Mouse (Mus musculus) layer of hippocampus, postnatal 14 days (tissue): ENCODE data around the gene Zfp354b. TPM values are rescaled to one million over a fixed set of nuclear protein-coding genes. Genes with fewer than 3 reads are reported as not detected.
A peak's percentile ranks its signal among the peaks of the same experiment; 100 is the strongest.

Source experiments
- DNase-seq, 2 experiments: peaks; one replicate each; pipeline ENCODE4 v3.0.0; 2021 to 2022; ENCODE audit warnings: low spot score in 2 of 2, mixed read lengths in 1 of 2
- long read RNA-seq, 2 experiments: library from polyadenylated mRNA; stranded (forward); transcript quantifications; one replicate each; pipeline ENCODE4 v2.0.0; 2021
- total RNA-seq, 2 experiments: library from RNA; stranded (reverse); gene quantifications; 2 replicates each; pipeline ENCODE4 v1.2.3; 2021

Zfp354b gene
- total RNA-seq: 1 to 10 TPM; 4.8 to 6.6 TPM
- long read RNA-seq, experiment 1, partial matches to known transcripts: 0 of 1 reads
- long read RNA-seq, experiment 1, other reads (novel, unspliced or antisense): 1 of 1 reads
- long read RNA-seq, experiment 2, partial matches to known transcripts: 0 of 6 reads
- long read RNA-seq, experiment 2, other reads (novel, unspliced or antisense): 3 of 6 reads

- DNase-seq: peak; percentile 75 to 93
Measured at GRCm38 (mm10) chr11:50931451-50931866, at the start of gene Zfp354b. Gene Zfp354b, minus strand, starts transcription at chr11:50931633.

GRCm38 (mm10) chr11:50977216-50977615 is 45.8 kb upstream of the Zfp354b start:
- no peak for DNase-seq

GRCm38 (mm10) chr11:50966230-50966629 is 34.8 kb upstream of the Zfp354b start, which contains the start of gene Olfr1378:
Gene Olfr1378, plus strand, starts transcription at chr11:50966530.
- no peak for DNase-seq

- no peak for DNase-seq
Measured at GRCm38 (mm10) chr11:50964886-50965285, 33.5 kb upstream of the Zfp354b start.

GRCm38 (mm10) chr11:50953665-50954064 is 22.2 kb upstream of the Zfp354b start, which contains the start of gene Prop1:
Gene Prop1, minus strand, starts transcription at chr11:50953765.
- DNase-seq: no peak

- DNase-seq: no peak
Measured at GRCm38 (mm10) chr11:50952290-50952689, 20.9 kb upstream of the Zfp354b start.

GRCm38 (mm10) chr11:50943506-50943905 is 12.1 kb upstream of the Zfp354b start, which contains the start of gene 4933414I15Rik:
Gene 4933414I15Rik, minus strand, starts transcription at chr11:50943765.
- DNase-seq: no peak

GRCm38 (mm10) chr11:50942386-50942785 is 11.0 kb upstream of the Zfp354b start:
- DNase-seq: no peak

GRCm38 (mm10) chr11:50939621-50940366 is 8.4 kb upstream of the Zfp354b start:
- no peak for DNase-seq

- no peak for DNase-seq
Measured at GRCm38 (mm10) chr11:50938435-50938834, 7.0 kb upstream of the Zfp354b start.

GRCm38 (mm10) chr11:50932040-50932439 is 607 bp upstream of the Zfp354b start:
- DNase-seq: no peak

- no peak for DNase-seq
Measured at GRCm38 (mm10) chr11:50931021-50931420, 412 bp downstream of the Zfp354b start.

GRCm38 (mm10) chr11:50930469-50931014 is 891 bp downstream of the Zfp354b start:
- peak in 1 of 2 experiments; percentile 18 for DNase-seq

- DNase-seq: peak; percentile 90 to 95
Measured at GRCm38 (mm10) chr11:50915671-50916320, 15.6 kb downstream of the Zfp354b start, which contains the start of gene Zfp2. Gene Zfp2, minus strand, starts transcription at chr11:50916165.

- DNase-seq: no peak
Measured at GRCm38 (mm10) chr11:50914461-50914860, 17.0 kb downstream of the Zfp354b start.

- no peak for DNase-seq
Measured at GRCm38 (mm10) chr11:50913301-50913700, 18.1 kb downstream of the Zfp354b start.

GRCm38 (mm10) chr11:50908136-50908535 is 23.3 kb downstream of the Zfp354b start:
- no peak for DNase-seq

- DNase-seq: no peak
Measured at GRCm38 (mm10) chr11:50897359-50897758, 34.1 kb downstream of the Zfp354b start.

GRCm38 (mm10) chr11:50892441-50892840 is 39.0 kb downstream of the Zfp354b start:
- no peak for DNase-seq

- DNase-seq: peak; percentile 88 to 97
Measured at GRCm38 (mm10) chr11:50887390-50888128, 43.9 kb downstream of the Zfp354b start, which contains the start of gene Zfp454. Gene Zfp454, minus strand, starts transcription at chr11:50887651.

GRCm38 (mm10) chr11:50886933-50887293 is 44.5 kb downstream of the Zfp354b start:
- no peak for DNase-seq
